Mouse (Mus musculus) naive thymus-derived CD4-positive, alpha-beta T cell, adult 2 months (primary cell): Measurements from ENCODE around the gene Borcs5.

Experiments
- DNase-seq: peaks from one replicate; pipeline ENCODE4 v3.0.0-alpha.2; 2011; ENCODE audit warnings: low read depth

Borcs5 gene

DNA sequence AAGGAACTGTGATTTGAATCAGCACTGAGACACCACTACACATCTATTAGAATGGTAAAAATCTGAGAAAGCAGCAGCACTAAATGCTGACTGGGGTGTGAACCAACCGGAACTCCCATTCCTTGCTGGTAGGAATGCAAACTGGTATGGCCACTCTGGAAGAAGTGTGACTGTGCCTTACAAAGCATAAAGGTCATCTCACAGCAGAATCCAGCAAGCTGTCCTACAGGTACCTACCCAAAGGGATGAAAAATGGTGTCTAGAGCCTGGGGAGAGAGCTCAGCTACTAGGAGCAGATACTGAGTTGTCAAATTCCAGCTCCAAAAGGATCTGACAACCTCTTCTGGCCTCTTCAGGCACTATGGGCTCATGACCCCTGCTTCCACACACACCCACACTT, 12.7 kb upstream of the Borcs5 start:
- DNase-seq: no peak

GRCm38 (mm10) chr6:134630447-134630846, 8.9 kb upstream of the Borcs5 start:
- DNase-seq: no peak

DNA sequence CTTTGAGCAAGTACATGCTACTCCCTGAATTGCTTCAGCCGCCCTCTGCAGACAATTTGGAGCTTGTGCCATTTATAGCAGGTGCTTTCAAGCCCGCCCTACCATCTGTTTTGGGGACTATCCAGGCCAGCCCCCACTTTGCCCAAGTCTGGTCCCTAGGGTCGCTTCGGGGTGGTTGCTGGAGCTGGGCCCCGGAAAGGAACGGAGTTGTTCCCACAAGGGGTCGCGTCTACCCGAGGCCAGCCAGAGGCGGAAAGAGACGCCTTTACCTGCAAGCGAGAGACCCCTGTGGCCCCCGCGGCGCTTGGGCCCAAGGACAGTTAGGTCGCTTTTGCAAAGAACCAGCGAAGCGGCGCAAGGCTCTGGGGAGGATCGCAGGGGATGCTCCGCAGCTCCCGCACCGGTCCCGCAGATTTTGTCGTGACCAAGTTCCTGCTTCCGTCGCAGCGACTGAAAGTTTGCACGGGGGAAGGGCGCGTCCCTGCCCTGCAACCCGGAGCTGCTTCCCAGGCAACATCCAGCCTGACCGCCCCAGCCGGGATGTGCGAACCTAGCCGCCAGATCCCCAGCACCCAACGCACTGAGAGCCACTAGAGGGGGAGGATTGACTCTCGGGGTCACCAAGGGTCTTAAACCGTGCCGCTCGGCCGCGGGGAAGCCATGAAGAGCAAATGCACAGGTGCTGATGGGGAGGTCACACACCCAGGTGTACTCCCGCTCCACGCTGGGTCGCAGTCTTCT, 7.2 kb upstream of the Borcs5 start, which contains the start of gene Mansc1:
Gene Mansc1, minus strand, starts transcription at position 542 of the 741 bp plus-strand sequence.
- peak; percentile 63 for DNase-seq

- DNase-seq: no peak
Observed at GRCm38 (mm10) chr6:134632756-134633155, 6.6 kb upstream of the Borcs5 start.

GRCm38 (mm10) chr6:134633553-134633952, 5.8 kb upstream of the Borcs5 start:
- no peak for DNase-seq

- DNase-seq: no peak
Observed at GRCm38 (mm10) chr6:134636476-134636875, 2.8 kb upstream of the Borcs5 start.

DNA sequence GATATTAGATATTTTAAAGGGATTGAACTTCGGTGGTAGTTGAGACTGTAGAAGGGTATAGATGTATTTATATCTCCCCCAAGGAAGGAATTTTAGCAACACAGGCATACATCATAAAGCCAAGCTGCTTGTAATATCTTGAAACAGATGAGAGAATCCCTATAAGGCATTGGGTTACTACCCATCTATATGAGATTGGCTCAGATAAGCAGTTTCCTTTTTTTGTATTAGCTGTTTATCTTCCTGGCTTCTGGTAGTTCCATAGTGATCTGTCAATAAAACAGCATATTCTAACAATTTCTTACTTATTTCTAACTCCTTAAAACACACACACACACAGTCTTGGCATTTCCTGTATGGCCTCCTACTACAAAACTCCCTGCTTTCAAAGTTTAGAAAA, 590 bp downstream of the Borcs5 start:
- DNase-seq: no peak

DNA sequence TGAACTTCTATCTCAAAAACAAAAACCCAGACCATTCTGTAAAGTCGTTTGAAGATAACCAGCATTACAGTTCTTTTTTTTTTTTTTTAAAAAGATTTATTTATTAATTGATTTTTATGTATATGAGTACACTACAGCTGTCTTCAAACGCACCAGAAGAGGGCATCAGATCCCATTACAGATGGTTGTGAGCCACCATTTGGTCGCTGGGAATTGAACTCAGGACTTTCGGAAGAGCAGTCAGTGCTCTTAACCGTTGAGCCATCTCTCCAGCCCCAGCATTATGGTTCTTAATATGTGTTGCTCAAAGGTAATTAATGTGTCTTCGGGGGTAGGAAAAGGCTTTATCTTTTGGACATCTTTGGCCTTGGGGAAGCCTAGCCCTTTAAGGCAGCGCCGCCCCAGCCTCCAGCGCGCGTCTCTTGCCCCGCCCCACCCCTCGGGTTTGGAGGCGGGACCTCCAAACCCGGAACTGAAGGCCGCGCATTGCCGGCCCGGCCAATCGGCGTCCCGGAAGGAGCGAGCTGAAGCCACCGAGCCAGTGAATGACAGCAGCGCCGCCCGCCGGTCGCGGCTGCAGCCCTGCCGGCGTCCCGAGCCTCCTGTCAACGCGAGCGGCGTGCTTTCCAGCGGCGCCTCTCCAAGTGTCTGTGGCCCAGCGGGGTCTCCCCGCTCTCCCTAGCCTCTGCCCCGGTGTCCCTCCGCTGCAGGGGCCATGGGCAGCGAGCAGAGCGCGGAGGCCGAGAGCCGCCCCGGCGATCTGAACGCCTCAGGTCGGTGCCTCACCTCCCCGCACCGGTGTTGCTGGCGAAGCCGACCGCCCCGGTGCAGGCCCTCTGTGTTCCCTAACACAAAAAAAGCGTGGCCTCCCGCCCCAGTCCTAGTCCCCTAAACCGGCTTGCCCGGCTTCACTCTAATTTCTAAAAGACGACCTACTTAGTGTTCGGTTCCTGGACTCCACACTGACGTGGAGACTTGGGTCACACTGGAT, 1.5 kb downstream of the Borcs5 start:
- peak; percentile 96 for DNase-seq

DNA sequence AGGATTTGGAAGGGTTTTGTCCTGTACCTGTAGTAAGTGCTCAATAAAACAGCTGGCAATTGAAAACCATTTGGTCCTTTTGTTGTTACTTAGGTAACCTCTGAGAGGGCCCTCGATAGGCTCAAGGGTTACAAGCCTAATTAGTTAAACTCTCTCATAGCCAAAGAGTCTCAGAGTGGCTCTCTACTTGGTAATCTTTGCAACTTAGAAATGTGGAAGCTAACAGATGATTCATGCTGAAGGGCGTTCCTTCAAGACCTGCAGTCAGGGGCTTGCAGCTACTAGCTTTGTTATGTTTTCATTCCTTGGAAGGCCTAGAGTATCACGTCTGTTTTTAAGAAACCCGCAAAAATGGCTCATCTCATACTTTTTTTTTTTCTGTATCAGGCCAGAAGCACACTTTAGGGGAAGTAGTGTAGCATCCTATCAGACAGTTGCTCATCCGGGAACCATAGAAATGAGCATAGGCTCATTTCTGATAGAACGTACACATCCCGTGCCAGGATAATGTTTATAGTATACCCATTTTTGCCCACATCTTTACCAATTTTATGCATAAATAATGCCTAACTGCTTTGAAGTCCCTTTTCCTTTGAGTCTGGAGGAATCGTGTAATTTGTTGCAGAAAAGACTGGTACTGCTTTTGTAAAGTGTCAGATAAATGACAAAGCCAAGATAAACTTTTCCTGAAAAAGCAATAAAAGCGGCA, 2.6 kb downstream of the Borcs5 start:
- DNase-seq: peak; percentile 38

DNA sequence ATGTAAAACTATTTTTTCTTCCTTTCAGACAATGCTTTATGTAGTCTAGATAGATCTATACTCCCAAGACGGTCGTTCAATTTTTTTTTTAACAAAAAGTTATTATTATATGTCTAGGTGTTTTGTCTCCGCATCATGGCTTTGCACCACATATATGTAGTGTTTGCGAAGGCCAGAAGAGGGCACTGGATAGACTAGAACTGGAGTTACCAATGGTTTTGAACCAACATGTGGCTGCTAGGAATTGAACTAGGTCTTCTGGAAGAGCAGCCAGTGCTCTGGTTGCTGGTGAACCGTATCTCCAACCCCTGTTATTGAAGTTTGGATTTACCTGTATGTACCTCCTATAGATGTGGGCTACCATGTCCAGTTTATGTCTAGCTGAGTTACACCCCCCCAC, 4.0 kb downstream of the Borcs5 start:
- peak; percentile 45 for DNase-seq

DNA sequence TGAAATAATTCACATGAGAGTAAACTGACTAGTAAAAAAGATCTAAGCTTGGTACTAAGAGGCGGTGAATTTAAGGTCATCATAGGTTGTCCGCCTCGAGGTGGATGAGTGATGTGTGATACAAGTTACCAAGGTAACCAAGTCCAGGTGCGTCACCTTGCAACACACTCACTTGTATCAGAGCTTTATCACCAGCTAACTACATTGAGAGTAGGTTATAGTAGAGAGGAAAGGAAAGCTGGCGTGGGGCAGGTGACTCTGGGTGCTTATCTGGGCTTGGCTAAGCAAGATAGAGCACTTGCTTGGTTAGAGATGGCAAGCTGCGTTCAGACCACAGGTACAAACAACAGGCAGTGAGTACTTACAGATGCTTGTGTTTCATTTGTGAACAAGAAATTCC, 7.5 kb downstream of the Borcs5 start:
- no peak for DNase-seq

DNA sequence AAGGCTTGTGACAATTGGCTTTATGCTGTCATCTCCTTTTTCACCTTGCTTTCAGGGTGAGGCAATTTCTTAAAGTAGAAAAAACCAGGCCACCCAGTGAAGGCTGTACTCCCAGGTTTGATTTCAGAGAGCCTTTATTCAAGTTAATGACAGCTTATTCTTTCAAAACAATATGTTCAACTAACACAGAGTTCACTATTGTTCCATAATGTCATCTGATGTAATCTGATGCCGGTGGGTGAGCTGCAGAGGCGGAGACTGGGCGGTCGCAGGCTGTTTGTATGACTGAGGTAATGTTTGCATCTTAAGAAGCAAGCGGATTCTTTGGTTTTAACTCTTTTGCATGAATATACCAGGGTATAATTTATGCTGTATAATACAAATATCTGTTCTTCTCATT, 8.3 kb downstream of the Borcs5 start:
- DNase-seq: no peak

GRCm38 (mm10) chr6:134648356-134648755, 9.0 kb downstream of the Borcs5 start:
- no peak for DNase-seq

DNA sequence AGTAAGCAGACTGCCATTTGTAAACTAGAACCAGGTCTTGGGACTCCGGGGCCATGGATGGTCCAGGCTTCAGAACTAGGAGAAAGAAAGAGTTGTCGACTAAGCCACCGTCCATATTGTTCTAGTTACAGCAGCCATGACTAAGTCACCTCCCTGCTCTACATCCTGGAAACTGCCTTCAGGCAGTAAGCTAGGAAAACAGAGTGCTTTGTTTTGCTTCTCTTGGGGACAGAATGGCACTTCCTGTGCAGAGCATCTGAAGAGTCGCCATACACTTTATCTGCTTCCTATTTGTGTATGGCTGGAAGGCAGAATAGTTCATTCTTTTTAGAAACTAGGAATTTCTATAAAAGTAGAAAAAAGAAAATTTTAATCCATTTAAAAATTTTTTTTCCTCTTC, 17.2 kb downstream of the Borcs5 start:
- DNase-seq: no peak

DNA sequence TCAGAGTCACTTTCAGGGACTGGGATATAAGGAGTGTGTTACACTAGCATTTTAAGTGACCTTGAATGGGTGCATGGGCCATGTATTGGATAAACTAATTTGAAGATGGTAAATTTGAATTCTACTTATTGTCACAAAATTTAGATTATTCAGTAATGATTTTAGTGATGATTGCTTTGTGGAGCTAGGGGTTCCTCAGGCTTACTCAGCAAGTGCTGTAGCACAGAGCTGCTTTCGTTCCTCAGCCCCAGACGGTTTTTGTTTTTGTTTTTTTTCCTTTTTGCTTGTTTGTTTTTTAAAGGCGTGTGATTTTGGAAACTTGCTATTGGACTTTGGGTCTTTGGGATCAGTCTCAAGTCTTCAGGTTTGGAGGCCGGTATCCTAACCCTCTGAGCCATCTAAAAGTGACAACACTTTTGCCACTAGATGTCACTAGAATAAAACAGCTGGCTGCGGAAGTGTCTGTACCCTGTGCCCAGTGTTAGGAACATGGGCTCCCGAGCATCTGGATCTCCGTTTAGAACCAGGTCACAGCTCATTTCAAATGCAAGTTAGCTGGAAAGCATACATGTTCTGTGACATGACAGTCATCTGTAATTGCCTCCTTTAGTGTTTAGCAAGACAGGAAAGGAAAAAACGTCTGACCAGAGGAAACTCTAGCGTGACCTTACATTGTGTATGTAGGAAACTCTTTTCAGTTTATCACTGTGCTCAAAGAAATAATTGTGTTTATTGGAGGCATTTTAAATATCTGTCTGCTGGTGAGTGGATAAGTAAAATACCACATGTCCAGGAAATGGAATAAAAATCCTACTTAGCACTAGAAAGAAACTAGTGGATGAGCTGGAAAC, 20.0 kb downstream of the Borcs5 start:
- peak; percentile 80 for DNase-seq

DNA sequence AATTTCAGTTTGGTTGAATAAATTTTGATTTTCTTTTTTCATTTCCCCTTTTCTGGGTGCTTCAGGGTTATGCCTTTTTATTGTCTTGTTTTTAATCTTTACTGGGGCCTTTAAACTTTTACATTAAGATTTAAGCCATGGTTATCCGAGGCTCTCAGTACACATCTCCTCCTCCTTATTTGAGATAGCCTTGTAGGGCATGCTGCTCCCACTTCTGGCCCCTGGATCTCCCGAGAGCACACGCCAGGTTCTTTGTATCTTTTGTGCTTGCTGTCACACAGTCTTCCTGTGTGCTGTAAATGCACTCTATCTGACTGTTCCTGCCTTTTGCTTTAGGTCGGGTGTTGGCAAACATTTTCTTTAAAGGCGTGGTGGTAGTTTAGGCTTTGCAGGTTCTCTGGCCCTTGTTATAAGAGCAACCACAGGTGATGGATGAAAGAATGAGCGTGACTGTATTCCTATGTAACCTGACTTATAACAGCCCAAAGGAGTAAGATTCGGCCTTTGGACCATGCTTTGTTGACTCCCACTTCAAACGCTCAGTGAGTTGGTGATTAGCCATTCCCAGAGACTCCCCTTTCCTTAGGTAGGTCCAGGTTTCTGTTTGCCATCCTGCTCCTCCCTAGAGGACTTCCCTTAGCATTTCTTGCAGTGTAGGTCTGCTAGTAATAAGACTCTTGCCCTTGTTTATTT, 21.6 kb downstream of the Borcs5 start:
- no peak for DNase-seq

DNA sequence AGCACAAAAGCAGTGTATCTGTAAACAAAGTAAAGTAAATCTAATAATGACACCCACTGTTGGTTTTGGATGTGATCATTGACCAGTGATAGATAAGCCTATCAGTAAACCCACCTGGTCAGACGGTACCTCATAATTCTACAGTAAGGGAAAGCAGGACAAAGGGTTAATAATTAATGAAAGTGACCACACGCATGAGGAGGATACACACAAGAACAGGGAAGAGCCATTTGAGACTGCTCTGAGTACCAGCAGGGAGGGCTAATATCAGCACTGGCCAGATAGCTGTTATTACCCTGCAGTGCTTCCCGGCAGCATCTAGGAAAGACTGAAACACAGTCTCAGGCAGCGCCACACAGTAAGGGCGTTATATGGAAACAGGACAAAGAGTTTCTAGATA, 25.3 kb downstream of the Borcs5 start:
- DNase-seq: no peak

DNA sequence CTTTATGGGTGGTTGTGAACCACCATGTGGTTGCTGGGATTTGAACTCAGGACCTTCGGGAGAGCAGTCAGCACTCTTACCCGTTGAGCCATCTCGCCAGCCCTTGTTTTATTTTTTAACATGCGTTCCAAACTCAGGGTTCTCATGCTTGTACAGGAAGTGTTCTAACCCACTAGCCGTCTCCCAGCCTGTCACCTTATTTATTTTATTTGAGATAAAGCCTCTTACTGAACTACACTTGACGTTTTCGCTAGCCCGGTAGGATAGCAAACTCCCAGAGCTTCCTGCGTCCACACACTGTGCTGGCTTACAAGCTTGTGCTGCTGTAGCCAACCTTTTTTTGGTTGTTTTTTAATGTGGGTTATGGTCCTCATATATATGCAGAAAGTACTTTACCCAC, 26.5 kb downstream of the Borcs5 start:
- no peak for DNase-seq

- no peak for DNase-seq
Observed at GRCm38 (mm10) chr6:134668519-134668918, 29.2 kb downstream of the Borcs5 start.

DNA sequence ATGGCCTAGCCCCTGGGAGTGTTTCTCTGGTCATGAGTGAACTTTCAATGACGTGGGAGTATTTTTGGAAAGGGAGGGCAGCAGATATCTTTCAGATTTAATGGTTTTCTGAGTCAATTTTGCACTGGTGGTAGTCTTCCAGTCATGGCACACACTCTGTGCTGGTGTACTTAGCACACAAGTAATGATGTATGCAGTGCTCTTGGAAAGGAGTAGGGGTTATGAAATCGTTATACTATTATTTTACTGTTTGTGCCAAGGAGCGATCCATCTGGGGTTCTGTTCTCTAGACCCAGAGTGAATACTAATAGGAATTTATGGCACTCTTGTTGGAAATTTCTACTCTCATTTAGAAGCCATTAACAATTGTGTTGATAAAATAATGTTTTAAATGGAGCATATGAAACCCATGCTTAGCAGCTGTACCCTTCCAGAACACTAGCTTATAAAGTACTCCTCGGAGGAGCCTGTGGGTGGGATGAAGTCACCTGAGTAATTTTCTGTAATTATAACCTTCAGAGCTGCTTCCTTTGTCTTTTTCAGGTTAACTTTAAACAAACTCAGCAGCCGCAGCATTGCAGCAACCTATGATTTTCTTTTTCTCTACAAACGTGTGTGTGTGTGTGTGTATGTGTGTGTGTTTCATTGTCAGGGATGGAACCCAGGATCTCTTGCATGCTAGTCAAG, 30.0 kb downstream of the Borcs5 start:
- DNase-seq: no peak
